Mouse (Mus musculus): ENCODE measurements around the gene Slc4a4.

DNA sequence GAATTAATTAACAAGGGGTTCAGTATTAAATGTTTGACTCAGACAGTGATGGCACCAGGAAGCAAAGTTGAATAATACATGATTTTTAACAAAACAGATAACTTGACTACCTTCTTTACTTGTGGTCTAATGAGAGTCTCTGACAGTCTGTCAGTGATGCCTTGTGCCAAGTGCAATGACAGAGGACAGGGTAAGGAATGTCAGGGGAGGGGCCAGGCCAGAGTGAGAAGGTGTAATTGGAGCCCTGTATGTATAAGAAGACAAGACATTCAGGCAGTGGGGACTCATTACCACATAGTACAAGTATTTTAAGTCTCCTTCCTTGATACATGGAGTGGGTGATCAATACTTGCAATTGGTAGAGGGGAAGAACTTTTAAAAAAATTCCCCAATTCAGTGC is 219.6 kb downstream of the Slc4a4 start:
- TF ChIP-seq POLR2A (IDR thresholded peaks at IDR 0.05; ENCODE audit: borderline replicate concordance, extremely low read depth, insufficient read depth, insufficient read length, poor library complexity, severe bottlenecking) (no peak), CTCF (IDR thresholded peaks at IDR 0.05; ENCODE audit: borderline replicate concordance, extremely low read depth, insufficient read depth, insufficient read length) (no peak)
